In the genomic region with DNA sequence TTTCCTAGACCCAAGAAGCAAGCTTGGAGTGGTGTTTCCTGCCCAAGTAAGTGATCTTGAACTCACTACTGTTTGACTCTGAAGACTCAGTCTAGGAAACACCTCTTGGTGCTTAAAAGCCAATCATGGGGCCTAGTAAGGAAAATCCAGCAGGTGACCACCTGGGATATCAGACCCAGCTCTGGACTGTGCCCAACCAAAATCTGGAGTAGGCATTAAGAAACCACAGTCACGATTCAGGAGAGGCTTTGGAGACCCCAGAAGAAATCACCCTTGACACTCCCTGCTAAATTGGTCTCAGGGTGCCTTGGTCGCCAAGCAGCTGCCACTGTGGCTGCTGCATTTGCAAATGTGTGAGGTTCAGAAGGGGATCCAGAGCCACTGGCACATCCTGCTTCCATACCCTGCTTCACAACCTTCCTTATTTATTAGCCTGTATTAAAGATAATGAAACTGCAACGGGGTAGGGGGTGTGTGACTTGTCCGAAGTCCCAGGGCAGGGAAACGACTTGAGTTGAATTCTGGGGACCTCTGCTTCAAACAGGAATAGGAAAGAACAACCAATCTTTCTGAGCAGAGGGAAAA, we compare ENCODE assay signal across 10 mouse cellular contexts. TPM values are rescaled to one million over a fixed set of nuclear protein-coding genes. Genes with fewer than 3 reads are reported as not detected.
DNase-seq lines count a peak whose midpoint lies in the region; ATAC-seq lines count a peak whose summit lies in the region.
"Had no signal": no experiment of that assay in that cellular context is flagged by ENCODE, and none has a peak within 500 bp of the region (broad histone marks: within the 10 kb centered on the region; RNA-seq: fewer than 3 reads in every experiment).

No protein-coding gene starts in this region.

- peak; percentile 33 for DNase-seq in embryo, embryonic 10.5 days (ENCODE audit: low spot score)
- no peak for DNase-seq in embryo, embryonic 10 days (ENCODE audit: low spot score)
- DNase-seq in B cell, adult 2 months, result peak; percentile 8 to 20
- DNase-seq in liver, embryonic 13.5 days, result no peak
- DNase-seq in natural killer cell, adult 2 months (ENCODE audit: low spot score in 2 of 2), result no peak
- DNase-seq in cerebellum, postnatal 14 days, result no peak
- no peak for DNase-seq in adrenal gland, postnatal 14 days
- DNase-seq: left cerebral cortex, postnatal 4 days had no signal

- ATAC-seq in forebrain, embryonic 15.5 days (replicated peaks), result no peak
- ATAC-seq in liver, embryonic 13.5 days (ENCODE audit: low read depth), result no peak
- ATAC-seq: activated CD4-positive, CD25-positive, alpha-beta regulatory T cell, adult 4 months had no signal

- peak overlapping the region; percentile 54 for H3K4me3 ChIP-seq in forebrain, embryonic 15.5 days
- no peak overlapping the region for H3K4me3 ChIP-seq in liver, embryonic 13.5 days (replicated peaks)

- 5% methylated on average over 5 of the region's 5 CpGs for WGBS in forebrain, embryonic 15.5 days
- WGBS in liver, embryonic 13.5 days (ENCODE audit: insufficient replicate concordance), result 4% methylated on average over 5 of the region's 5 CpGs

- H3K9ac ChIP-seq in forebrain, embryonic 15.5 days (replicated peaks), result peak overlapping the region; percentile 93
- H3K9ac ChIP-seq in liver, embryonic 13.5 days, result no peak overlapping the region

- H3K4me1 ChIP-seq in forebrain, embryonic 15.5 days, result peaks cover 25% of the 10 kb centered on the region
- H3K4me1 ChIP-seq in liver, embryonic 13.5 days (replicated peaks), result peaks cover 8% of the 10 kb centered on the region; the same call in 1 of the 2 replicates

- peak overlapping the region; percentile 74 for H3K4me2 ChIP-seq in forebrain, embryonic 15.5 days (replicated peaks)
- H3K4me2 ChIP-seq in liver, embryonic 13.5 days, result peak overlapping the region; percentile 63; the same call in 1 of the 2 replicates

- peaks cover 24% of the 10 kb centered on the region for H3K27me3 ChIP-seq in forebrain, embryonic 15.5 days
- peaks cover 98% of the 10 kb centered on the region for H3K27me3 ChIP-seq in liver, embryonic 13.5 days

- H3K27ac ChIP-seq in forebrain, embryonic 15.5 days (replicated peaks), result peak overlapping the region; percentile 96
- H3K27ac ChIP-seq in liver, embryonic 13.5 days, result no peak overlapping the region

- no peaks in the 10 kb centered on the region for H3K9me3 ChIP-seq in forebrain, embryonic 15.5 days
- no peaks in the 10 kb centered on the region for H3K9me3 ChIP-seq in liver, embryonic 13.5 days (replicated peaks)

- H3K36me3 ChIP-seq in forebrain, embryonic 15.5 days, result no peaks in the 10 kb centered on the region
- H3K36me3 ChIP-seq in liver, embryonic 13.5 days, result no peaks in the 10 kb centered on the region

RNA-seq across cellular contexts. Expression of a gene that starts 0.6 kb away (rescaled TPM):
- polyA plus RNA-seq in forebrain, embryonic 15.5 days (2015; fragmentation: Nextera tagmentation; extraction: Ambion mirVana), result 91.0 and 111 TPM in 2 replicates
- 2.7 and 2.9 TPM in 2 replicates for polyA plus RNA-seq in liver, embryonic 13.5 days (2015; fragmentation: Nextera tagmentation; extraction: Ambion mirVana)
- total RNA-seq in adrenal gland, postnatal 14 days (2021), result 0.41 and 1.0 TPM in 2 replicates
- polyA plus RNA-seq: activated CD4-positive, CD25-positive, alpha-beta regulatory T cell, adult 4 months had no signal

RNA-seq across cellular contexts. Expression of a gene that starts 51.2 kb away (rescaled TPM):
- 18.1 and 19.2 TPM in 2 replicates for polyA plus RNA-seq in forebrain, embryonic 15.5 days (2015; fragmentation: Nextera tagmentation; extraction: Ambion mirVana)
- polyA plus RNA-seq in liver, embryonic 13.5 days (2015; fragmentation: Nextera tagmentation; extraction: Ambion mirVana), result 7.6 and 8.8 TPM in 2 replicates
- 22.5 and 25.3 TPM in 2 replicates for total RNA-seq in adrenal gland, postnatal 14 days (2021)

Comparison
In these comparisons a context has a peak if more than half of its experiments do, and no peak if none do; other contexts are left out.
1. DNase-seq: peak in embryo, embryonic 10.5 days (single experiment) and B cell, adult 2 months (2 of 2); none in embryo, embryonic 10 days (single experiment), liver, embryonic 13.5 days (single experiment), natural killer cell, adult 2 months (0 of 2), cerebellum, postnatal 14 days (0 of 2) and adrenal gland, postnatal 14 days (single experiment).
2. RNA of a gene that starts 0.6 kb away (polyA plus RNA-seq): 91.0 to 111 TPM in forebrain, embryonic 15.5 days; 2.7 to 2.9 TPM in liver, embryonic 13.5 days; every median in the first group is over 10 times any median in the second.